Mouse (Mus musculus): ENCODE data around the gene Trim28.
A peak's percentile ranks its signal among the peaks of the same experiment; 100 is the strongest.

Trim28 gene

DNA sequence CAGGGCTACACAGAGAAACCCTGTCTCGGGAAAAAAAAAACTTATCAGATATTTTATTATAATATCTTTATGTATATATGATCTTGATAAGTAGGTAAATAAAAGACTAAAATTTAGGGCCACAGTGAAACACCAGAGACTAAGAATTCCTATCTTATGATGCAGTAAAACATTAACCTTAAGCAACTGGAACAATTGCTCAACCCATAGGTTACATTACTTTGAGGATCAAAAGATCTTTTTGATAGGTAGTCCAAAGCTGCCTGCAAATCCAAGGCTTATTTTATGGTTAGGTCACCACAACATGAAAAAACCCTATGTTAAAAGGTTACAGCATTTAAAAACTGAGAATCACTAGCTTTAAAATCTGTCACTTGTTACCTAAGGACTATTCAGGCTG lies 2.7 kb downstream of the Trim28 start:
- DNase-seq = no peak

- no peak for DNase-seq
These were observed 4.5 kb downstream of the Trim28 start for GRCm38 (mm10) chr7:13003380-13003779.

DNA sequence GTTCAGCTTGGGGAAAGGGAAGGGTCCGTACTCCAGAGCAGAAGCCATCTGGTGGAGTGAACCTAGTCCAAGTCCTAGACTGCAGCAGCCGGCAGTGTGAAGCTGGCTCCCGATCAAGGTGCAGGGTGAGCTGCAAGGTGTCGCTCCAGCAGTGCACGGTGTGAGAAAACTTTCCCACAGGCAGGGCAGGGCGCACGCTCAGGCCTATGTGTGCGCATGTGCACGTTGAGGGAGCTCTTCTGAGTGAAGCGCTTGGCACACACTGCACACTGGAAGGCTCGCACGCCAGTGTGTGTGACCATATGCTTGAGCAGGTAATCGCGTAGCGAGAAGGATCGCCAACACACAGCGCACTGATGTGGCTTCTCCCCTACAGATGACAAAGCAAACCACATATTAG lies 7.1 kb downstream of the Trim28 start:
- no peak for DNase-seq

GRCm38 (mm10) chr7:13006531-13006930 lies 7.6 kb downstream of the Trim28 start:
- no peak for DNase-seq

GRCm38 (mm10) chr7:13007341-13008092 lies 8.6 kb downstream of the Trim28 start:
- DNase-seq = no peak

- peak; percentile 96 for DNase-seq
These were observed 10.5 kb downstream of the Trim28 start for GRCm38 (mm10) chr7:13009143-13010004.

GRCm38 (mm10) chr7:13010005-13010908 lies 11.3 kb downstream of the Trim28 start, which contains the start of gene Zbtb45:
Zbtb45 (minus strand) TSS chr7:13010034.
- peak; percentile 53 for DNase-seq

DNA sequence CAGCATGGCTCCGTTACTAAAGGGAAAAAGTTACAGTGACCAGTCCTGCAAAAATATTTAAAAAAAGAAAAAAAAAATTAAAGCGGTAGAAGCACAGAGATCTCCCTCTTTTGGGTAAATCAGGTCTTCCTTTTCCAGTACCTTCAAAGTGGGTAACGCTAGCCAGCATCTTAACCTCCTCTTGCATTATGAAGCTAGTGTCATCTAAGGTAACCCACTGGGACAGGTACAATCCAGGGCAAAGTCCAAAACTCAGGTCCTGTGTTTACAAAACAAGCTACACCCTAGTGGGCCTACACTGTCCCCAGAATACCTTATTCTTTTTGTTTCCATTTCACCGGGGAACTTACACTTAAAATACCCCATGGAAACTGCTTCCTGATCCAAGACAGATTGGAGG lies 14.8 kb downstream of the Trim28 start:
- DNase-seq = no peak

DNA sequence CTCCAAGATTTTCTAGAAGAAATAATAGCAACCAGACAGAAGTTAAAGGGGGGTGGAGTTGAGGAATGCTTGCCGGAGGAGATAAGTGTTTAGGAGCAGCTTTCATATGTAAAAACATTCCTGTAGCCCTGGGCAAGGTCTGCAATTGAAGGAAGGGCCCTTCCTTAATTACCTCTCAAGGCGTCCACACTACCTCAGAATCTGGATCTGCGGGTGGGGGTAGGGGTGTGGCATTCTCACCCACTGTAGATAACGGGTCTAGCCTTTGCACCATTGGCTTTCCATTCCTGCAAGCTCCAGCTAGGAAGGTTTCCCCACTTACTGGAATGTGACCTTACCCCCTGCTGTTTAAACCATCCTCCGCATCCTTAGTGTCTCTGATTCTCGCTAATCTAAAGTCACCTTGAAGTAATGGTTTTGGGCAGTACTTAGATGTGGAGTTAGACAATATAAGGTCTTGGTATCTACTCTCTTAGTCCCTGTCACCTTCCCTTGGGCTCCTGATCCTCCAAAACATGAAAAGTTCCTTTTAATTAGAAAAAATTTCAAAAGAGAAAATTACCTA lies 15.4 kb downstream of the Trim28 start:
- no peak for DNase-seq

DNA sequence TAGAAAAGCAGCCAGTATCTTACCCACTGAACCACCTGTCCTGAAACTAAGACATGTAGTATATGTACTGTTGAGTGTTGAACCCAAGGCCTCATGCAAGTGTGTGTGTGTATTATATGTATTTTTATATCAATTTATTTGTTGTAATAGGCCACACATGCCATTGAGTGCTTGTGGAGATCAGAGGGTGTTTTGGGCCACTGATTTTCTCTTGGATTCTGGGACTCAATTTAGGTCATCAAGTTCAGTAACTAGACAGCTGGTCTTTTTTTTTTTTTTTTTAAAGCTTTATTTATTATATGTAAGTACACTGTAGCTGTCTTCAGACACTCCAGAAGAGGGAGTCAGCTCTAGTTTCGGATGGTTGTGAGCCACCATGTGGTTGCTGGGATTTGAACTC lies 16.3 kb downstream of the Trim28 start:
- no peak for DNase-seq

DNA sequence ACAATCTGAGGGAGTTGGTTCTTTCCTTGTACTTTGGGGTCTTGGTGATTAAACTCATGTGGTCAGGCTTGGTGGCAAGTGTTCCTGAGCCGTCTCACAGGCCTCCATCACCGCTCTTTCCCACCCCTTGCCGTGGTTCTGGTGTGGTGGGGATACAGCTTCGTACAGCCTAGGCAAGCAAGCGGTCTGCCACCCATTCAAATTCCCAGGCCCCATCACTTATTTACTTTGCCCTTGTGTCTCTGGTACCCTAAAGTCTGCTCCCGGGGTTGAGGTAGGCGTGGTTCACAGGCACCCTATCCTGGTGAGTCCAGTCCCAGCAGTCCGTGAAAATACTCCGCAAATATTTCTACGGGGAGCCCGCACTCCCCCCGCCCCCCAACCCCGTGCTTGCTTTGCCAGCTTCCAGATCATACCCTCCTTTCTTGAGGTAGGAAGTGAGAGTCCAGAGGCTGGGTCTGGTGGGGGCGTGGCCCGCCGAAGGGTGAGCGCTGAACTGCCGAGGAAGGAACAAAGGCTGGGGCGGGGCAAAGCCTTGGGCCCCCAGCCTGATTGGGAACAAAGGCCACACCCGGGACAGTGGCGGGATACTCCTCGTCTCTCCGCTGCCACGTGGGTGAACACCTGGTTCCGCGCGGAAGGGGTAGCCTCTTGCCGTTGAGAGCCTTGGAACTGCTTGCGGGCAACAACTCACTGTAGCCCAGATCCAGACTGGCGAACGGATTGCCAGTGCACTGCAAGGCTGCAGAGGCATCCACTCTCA lies 24.0 kb downstream of the Trim28 start:
- peak; percentile 69 for DNase-seq

GRCm38 (mm10) chr7:13023928-13024731 lies 25.2 kb downstream of the Trim28 start:
- peak; percentile 95 for DNase-seq

- peak; percentile 88 for DNase-seq
These were observed 25.9 kb downstream of the Trim28 start for GRCm38 (mm10) chr7:13024805-13025204.

DNA sequence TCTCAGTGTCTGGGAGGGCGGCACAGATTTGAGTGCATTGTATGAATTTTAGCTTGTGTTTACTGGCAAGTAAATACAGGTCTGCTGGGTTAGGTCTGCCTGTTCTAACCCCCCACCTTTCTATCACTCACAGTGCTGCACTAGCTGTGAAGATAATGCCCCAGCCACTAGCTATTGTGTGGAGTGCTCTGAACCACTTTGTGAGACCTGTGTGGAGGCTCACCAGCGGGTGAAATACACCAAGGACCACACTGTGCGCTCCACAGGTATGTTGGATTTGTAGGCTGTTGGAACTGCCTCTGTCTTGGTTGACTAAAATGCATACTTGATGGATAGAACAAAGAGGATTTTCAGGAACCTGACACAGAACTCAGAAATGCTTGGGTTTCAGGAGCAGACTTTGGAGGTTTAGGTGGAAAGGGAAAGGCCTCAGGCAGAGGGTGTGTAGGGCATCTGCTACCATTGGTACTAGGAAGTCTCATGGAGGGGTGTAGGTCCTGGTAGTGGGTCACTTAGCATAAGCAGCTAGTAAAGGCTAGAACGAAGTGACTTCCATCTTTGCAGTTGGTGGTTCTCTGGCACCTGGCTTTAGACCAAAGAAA lies 26.7 kb downstream of the Trim28 start:
- DNase-seq = peak; percentile 58

- DNase-seq = no peak
These were observed 30.1 kb downstream of the Trim28 start for GRCm38 (mm10) chr7:13028986-13029385.

- DNase-seq = no peak
These were observed 32.2 kb downstream of the Trim28 start for GRCm38 (mm10) chr7:13031069-13031468.

- no peak for DNase-seq
These were observed 33.1 kb downstream of the Trim28 start for GRCm38 (mm10) chr7:13031983-13032382.

DNA sequence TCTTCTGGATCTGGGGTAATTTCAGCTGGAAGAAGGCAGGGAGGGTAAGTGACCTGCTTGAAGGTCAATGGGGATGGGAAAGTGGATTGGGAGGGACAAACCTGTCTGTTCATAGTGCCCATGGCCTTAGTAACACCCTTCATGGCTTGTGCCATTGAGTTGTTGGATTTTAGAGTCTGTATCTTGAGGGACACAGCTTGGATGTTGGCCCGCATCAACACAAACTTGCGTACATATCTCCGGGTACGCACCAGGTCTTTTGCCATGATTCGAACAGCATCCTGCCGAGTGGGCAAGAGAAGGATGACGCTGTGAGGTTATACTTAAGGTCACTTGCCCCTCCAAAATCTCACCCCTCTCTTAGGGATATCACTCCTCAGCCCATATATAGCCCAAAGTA lies 33.6 kb downstream of the Trim28 start:
- no peak for DNase-seq

DNA sequence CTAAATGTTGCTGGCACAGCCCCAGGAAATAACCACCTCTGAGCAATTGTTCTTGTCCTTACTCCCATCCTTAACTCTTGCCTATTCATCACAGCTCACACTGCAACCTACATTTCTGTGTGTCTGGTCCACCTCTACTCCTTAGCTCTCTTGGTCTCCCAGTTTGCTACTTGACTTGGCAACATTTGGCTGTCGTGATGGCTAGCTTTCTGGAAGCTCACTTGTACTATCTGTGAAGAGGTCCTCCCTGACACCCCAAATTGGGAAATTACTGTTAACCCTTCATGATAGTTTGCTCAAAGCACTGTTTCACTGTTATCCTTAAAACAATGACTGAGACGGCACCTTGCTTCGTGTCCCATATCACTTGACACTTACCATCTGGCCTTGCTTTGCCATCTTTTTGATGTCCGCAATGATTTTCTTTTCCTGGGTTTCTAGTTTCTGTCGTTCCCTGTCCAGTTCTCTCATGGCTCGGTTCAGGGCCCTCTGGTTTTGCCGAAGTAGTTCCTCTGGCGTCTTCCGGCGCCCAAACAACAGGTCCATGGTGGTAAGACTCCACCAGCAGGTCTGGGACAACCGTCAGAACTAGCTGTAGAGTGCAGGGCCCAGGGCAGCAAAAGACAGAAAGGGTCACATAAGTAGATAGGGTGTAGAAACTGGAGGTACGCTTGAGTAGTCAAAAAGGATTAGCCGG lies 34.7 kb downstream of the Trim28 start:
- no peak for DNase-seq
